Mouse (Mus musculus): ENCODE data around the gene Pick1. TPM values are rescaled to one million over a fixed set of nuclear protein-coding genes. Genes with fewer than 3 reads are reported as not detected.

The Pick1 gene
- polyA plus RNA-seq, 1 experiment from 2014 or later, result 45.8 TPM

- Histone ChIP-seq H3K9ac (no peak overlapping the region), H3K36me3 (peaks cover 70% of the 10 kb centered on the region), H3K4me2 (no peak overlapping the region), H3K27ac (no peak overlapping the region), H3K4me1 (no peaks in the 10 kb centered on the region; the same call in none of the 2 replicates), H3K9me3 (no peaks in the 10 kb centered on the region), H3K4me3 (no peak overlapping the region), H3K27me3 (no peaks in the 10 kb centered on the region)
- no peak for ATAC-seq (ENCODE audit: insufficient number of reproducible peaks, low FRiP score, low TSS enrichment, low read depth)
- WGBS, result 82% methylated on average over 6 of the region's 6 CpGs
Observed at GRCm38 (mm10) chr15:79238036-79238435, 9.1 kb downstream of the Pick1 start.

- peak overlapping the region; percentile 30; the same call in 1 of the 2 replicates for H3K27ac ChIP-seq
- no peak overlapping the region for H3K9ac ChIP-seq
- no peaks in the 10 kb centered on the region for H3K27me3 ChIP-seq
- H3K9me3 ChIP-seq, result no peaks in the 10 kb centered on the region
- ATAC-seq (ENCODE audit: insufficient number of reproducible peaks, low FRiP score, low TSS enrichment, low read depth), result peak; percentile 32
- WGBS, result 73% methylated on average over 13 of the region's 13 CpGs
- peaks cover 6% of the 10 kb centered on the region for H3K4me1 ChIP-seq
- peaks cover 75% of the 10 kb centered on the region for H3K36me3 ChIP-seq
- no peak overlapping the region for H3K4me3 ChIP-seq
- H3K4me2 ChIP-seq, result no peak overlapping the region
Observed at GRCm38 (mm10) chr15:79242574-79243233, 13.7 kb downstream of the Pick1 start.

GRCm38 (mm10) chr15:79243234-79244042 lies 14.5 kb downstream of the Pick1 start:
- Histone ChIP-seq H3K9ac (no peak overlapping the region), H3K27me3 (no peaks in the 10 kb centered on the region), H3K36me3 (peaks cover 76% of the 10 kb centered on the region), H3K4me2 (0 out of 2 replicates have a peak overlapping the region, but pooled peaks have one; percentile 22), H3K9me3 (no peaks in the 10 kb centered on the region), H3K27ac (peak overlapping the region; percentile 30), H3K4me3 (no peak overlapping the region), H3K4me1 (peaks cover 6% of the 10 kb centered on the region)
- 7% methylated on average over 10 of the region's 10 CpGs for WGBS
- ATAC-seq (ENCODE audit: insufficient number of reproducible peaks, low FRiP score, low TSS enrichment, low read depth), result peak; percentile 92

- H3K36me3 ChIP-seq, result peaks cover 76% of the 10 kb centered on the region
- no peak for ATAC-seq (ENCODE audit: insufficient number of reproducible peaks, low FRiP score, low TSS enrichment, low read depth)
- no peak overlapping the region for H3K9ac ChIP-seq
- H3K4me2 ChIP-seq, result no peak overlapping the region
- H3K4me1 ChIP-seq, result peaks cover 6% of the 10 kb centered on the region
- H3K4me3 ChIP-seq, result no peak overlapping the region
- no peaks in the 10 kb centered on the region for H3K9me3 ChIP-seq
- H3K27me3 ChIP-seq, result no peaks in the 10 kb centered on the region
- H3K27ac ChIP-seq, result peak overlapping the region; percentile 68; the same call in 1 of the 2 replicates
- 72% methylated on average over 7 of the region's 7 CpGs for WGBS
Observed at GRCm38 (mm10) chr15:79244071-79244893, 15.3 kb downstream of the Pick1 start.

- no peak overlapping the region for H3K27ac ChIP-seq
- H3K4me2 ChIP-seq, result no peak overlapping the region
- H3K36me3 ChIP-seq, result peaks cover 71% of the 10 kb centered on the region
- H3K9me3 ChIP-seq, result no peaks in the 10 kb centered on the region
- H3K9ac ChIP-seq, result no peak overlapping the region
- WGBS, result 82% methylated on average over 3 of the region's 3 CpGs
- no peak for ATAC-seq (ENCODE audit: insufficient number of reproducible peaks, low FRiP score, low TSS enrichment, low read depth)
- H3K4me1 ChIP-seq, result peaks cover 6% of the 10 kb centered on the region
- H3K27me3 ChIP-seq, result 0 out of 2 replicates have a peak, but pooled peaks cover under 1% of the 10 kb centered on the region
- no peak overlapping the region for H3K4me3 ChIP-seq
Observed at GRCm38 (mm10) chr15:79245321-79245720, 16.3 kb downstream of the Pick1 start.

- Histone ChIP-seq H3K4me1 (peaks cover 17% of the 10 kb centered on the region), H3K27ac (no peak overlapping the region), H3K27me3 (peaks cover 46% of the 10 kb centered on the region), H3K36me3 (peaks cover 43% of the 10 kb centered on the region), H3K4me2 (no peak overlapping the region), H3K9ac (no peak overlapping the region), H3K4me3 (no peak overlapping the region), H3K9me3 (no peaks in the 10 kb centered on the region)
- WGBS, result 88% methylated on average over 2 of the region's 2 CpGs
- ATAC-seq (ENCODE audit: insufficient number of reproducible peaks, low FRiP score, low TSS enrichment, low read depth), result no peak
Observed at GRCm38 (mm10) chr15:79250236-79250635, 21.3 kb downstream of the Pick1 start.

GRCm38 (mm10) chr15:79251168-79251567 lies 22.2 kb downstream of the Pick1 start:
- WGBS, result 51% methylated on average over 7 of the region's 7 CpGs
- no peak for ATAC-seq (ENCODE audit: insufficient number of reproducible peaks, low FRiP score, low TSS enrichment, low read depth)
- H3K4me3 ChIP-seq, result 0 out of 2 replicates have a peak overlapping the region, but pooled peaks have one; percentile 40
- no peak overlapping the region for H3K9ac ChIP-seq
- peak overlapping the region; percentile 87 for H3K4me2 ChIP-seq
- peaks cover 17% of the 10 kb centered on the region for H3K4me1 ChIP-seq
- peaks cover 46% of the 10 kb centered on the region for H3K27me3 ChIP-seq
- H3K27ac ChIP-seq, result no peak overlapping the region
- peaks cover 33% of the 10 kb centered on the region for H3K36me3 ChIP-seq
- H3K9me3 ChIP-seq, result no peaks in the 10 kb centered on the region

- Histone ChIP-seq H3K4me2 (peak overlapping the region; percentile 87), H3K36me3 (peaks cover 27% of the 10 kb centered on the region), H3K4me1 (peaks cover 17% of the 10 kb centered on the region), H3K9me3 (no peaks in the 10 kb centered on the region), H3K27ac (no peak overlapping the region), H3K27me3 (peaks cover 46% of the 10 kb centered on the region), H3K9ac (peak overlapping the region; percentile 44), H3K4me3 (peak overlapping the region; percentile 40)
- 2% methylated on average over 61 of the region's 61 CpGs for WGBS
- ATAC-seq (ENCODE audit: insufficient number of reproducible peaks, low FRiP score, low TSS enrichment, low read depth), result no peak
Observed at GRCm38 (mm10) chr15:79251781-79252491, 23.0 kb downstream of the Pick1 start.

- Histone ChIP-seq H3K4me2 (peak overlapping the region; percentile 87), H3K27ac (no peak overlapping the region), H3K4me3 (peak overlapping the region; percentile 40), H3K9me3 (no peaks in the 10 kb centered on the region), H3K36me3 (peaks cover 22% of the 10 kb centered on the region), H3K9ac (peak overlapping the region; percentile 44), H3K27me3 (peaks cover 46% of the 10 kb centered on the region), H3K4me1 (peaks cover 17% of the 10 kb centered on the region)
- 32% methylated on average over 24 of the region's 24 CpGs for WGBS
- no peak for ATAC-seq (ENCODE audit: insufficient number of reproducible peaks, low FRiP score, low TSS enrichment, low read depth)
Observed at GRCm38 (mm10) chr15:79252580-79252979, 23.6 kb downstream of the Pick1 start.

- no peak within 1 kb of the TSS for H3K9ac ChIP-seq
- no peak within 1 kb of the TSS for H3K27ac ChIP-seq
- no peak for ATAC-seq (ENCODE audit: insufficient number of reproducible peaks, low FRiP score, low TSS enrichment, low read depth)
- no peak within 1 kb of the TSS for H3K4me3 ChIP-seq
- 29% methylated on average over 3 of the region's 3 CpGs for WGBS
- H3K4me2 ChIP-seq, result no peak within 1 kb of the TSS
- H3K36me3 ChIP-seq, result peaks cover under 1% of the 10 kb centered on the region; the same call in 1 of the 2 replicates
- H3K4me1 ChIP-seq, result peaks cover 23% of the 10 kb centered on the region
- no peaks in the 10 kb centered on the region for H3K9me3 ChIP-seq
- peaks cover 51% of the 10 kb centered on the region for H3K27me3 ChIP-seq
Observed at GRCm38 (mm10) chr15:79254661-79255060, 25.7 kb downstream of the Pick1 start, which contains the start of gene Slc16a8. Gene Slc16a8 (minus strand): TSS chr15:79254761.

GRCm38 (mm10) chr15:79258521-79258920 lies 29.5 kb downstream of the Pick1 start:
- no peak for ATAC-seq (ENCODE audit: insufficient number of reproducible peaks, low FRiP score, low TSS enrichment, low read depth)
- WGBS, result 23% methylated on average over 17 of the region's 17 CpGs
- Histone ChIP-seq H3K4me2 (no peak overlapping the region), H3K4me3 (no peak overlapping the region), H3K27me3 (peaks cover 48% of the 10 kb centered on the region), H3K4me1 (peaks cover 28% of the 10 kb centered on the region), H3K36me3 (no peaks in the 10 kb centered on the region), H3K9ac (no peak overlapping the region), H3K9me3 (no peaks in the 10 kb centered on the region), H3K27ac (no peak overlapping the region)
